Mouse (Mus musculus): Measurements from ENCODE around the gene Cyb5r3.

The Cyb5r3 gene

DNA sequence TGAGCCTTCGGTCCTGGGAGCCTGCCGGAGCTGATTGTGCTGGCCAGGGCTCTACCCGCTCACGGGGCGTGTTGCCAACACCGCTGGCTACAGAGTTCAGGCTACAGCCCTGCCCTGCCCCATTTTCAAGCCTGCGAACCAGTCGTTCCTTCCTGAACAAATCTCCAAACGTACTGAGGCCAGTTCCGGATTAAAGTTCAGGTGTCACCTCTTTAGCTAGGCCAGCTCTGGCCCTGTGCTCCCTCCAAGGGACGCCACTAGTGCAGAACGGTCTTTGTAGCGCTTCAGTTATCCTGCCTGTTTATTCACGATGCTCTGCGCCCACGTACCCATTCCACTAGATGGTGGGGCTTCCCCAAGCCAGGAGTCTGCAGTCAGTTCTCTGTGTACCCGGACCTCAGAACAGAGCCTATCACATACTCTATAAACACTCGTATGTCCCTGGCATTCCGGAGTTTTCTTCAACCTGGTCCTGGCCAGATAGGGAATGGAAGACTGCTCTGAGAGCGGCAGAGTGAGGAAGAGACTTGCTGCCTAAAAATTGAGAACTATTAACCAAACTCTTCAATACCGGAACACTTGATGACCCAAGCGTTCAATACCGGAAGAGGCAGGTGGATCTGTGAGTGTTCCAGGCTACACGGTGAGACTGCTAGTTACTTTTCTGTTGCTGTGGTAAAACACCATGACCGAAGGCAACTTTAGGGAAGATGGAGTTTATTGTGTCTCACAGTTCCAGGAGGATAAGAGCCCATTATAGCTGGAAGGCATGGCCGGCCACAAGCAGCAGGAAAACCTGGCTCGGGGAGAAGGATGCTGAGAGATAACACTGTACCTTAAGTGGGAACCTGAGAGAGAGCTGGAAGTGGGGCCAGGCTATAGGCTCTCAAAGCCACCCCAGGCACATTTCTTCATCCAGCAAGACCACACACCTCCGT lies at the start of gene Cyb5r3:
Cyb5r3 (minus strand) TSS at position 101 of the 938 bp plus-strand sequence.
- DNase-seq (ENCODE audit: low spot score in 2 of 2): no peak

DNA sequence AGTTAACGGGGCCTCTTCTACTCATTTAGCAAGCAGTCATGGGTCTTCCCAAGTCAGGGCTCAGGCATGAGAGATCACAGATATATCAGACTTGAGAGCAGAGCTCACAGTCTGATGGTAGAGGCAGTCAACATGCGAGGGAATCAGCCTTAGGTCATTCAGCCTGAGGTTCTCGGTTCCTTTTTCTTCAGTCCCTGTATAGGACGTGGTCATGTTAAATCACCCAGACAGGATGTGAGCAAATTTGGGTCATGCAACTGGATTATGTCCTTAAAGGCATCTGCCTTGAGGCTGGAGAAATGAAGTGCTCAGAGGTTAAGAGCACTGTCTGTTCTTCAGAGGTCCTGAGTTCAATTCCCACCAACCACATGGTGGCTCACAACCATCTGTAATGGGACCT lies 49.3 kb upstream of the Cyb5r3 start:
- DNase-seq (ENCODE audit: low spot score in 2 of 2): no peak

DNA sequence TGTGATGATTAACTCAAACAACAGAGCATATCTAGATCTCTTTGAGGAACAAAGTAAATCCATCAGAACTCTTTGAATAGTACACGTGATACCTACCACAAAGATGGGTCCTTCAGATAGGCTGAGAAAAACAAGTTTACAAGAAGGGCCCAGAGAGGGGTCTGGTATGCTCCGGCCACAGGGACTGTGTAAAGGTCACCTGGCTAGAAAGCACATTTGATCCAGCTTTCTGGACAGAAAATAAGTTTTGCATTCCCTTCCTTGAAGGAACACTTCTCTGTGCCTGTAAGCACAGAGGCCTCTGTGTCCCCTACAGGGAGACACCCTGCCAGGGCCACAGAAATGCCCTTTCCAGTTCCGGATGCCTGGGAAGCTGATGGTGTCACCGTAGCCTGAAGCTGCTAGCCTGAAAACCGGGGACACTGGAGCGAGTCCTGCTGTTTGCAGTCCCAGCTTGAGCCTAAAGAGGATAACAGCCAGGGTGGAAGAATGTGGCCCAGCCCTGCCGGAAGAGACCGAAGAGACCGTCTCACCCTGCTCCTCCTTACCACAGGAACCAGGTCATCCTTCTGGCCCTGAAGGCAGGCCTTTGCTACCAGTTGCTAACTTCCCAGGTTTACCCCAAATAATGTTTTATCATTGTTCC lies 48.1 kb upstream of the Cyb5r3 start:
- no peak for DNase-seq (ENCODE audit: low spot score in 2 of 2)

DNA sequence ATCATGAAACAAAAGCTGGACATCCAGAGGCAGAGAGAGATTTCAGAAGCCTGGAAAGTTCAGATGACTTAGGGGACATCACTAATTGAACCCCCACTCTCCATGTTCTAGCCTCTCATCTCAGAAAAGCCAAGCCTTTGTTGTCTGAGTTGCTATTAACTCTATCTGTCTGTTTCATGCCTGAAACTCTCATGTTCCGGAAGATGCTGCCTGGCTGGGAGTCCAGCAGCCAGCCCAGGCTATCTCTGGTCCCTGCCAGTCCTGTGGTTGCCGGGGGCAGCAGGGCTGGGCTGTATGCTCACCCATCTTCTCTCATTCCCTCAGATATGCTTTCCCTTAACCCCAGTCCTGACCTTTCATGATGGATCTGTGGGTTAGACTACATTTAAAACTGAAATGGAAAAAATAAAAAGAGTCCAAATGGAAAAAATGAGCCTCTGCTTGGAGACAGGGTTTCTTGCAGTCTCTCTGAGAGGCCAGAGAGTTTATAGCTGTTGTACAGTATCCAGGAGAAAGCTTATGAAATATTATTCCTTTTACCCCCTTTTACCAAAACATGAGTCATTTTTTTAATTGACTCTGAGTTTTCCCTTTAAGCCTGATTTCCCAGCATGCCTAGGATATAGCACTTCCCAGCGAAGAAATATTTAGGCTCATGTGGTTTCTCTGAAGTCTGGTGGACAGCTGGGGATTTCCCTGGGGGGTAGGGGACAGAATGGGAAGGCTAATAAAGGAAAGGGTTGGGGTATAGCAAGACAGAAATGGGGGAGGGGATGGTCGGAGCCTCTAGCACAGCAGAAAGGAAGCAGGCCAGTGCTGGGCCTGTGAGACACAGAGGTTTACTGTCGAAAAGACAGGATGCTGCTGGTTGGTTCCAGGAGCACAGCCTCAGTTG lies 43.2 kb upstream of the Cyb5r3 start:
- DNase-seq (ENCODE audit: low spot score in 2 of 2): no peak

DNA sequence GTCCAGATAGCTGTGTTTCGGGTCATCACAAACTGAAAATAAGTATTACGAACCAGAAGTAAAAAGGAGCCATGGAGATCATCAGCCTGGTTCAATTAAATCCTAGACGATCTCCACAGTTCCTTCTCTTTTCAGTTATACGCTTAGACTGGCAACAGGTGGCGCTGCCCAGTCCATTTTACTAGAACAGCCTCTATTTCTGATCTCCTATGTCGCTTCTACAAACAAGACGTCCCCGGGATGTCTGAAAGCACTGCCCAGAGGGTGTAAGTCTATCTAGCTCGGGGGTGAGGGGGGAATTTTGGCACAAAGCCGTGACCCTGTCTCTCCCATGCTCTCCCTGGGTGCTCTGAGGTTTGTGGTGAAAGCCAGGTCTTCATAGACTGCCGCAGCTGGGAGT lies 37.8 kb upstream of the Cyb5r3 start:
- DNase-seq (ENCODE audit: low spot score in 2 of 2): no peak

DNA sequence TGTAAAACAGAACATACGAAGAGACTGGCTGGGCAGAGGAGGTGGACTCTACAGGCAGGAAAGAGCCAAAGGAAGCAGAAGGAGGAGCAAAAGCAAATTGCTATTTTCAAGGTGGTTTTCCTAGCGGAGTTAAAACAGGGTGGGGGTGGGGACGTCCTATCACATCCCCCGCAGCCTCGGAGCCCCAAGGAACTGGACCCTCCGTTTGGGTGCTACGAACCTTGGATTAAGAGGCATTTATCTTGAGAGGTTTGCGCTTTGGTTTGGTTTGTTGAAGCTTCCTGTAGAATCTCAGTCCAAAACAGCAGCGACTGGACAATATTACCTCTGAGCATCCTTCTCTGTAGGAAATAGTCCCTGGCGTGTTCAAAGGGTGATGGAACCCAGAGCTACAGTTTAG lies 37.3 kb upstream of the Cyb5r3 start:
- DNase-seq (ENCODE audit: low spot score in 2 of 2): no peak

DNA sequence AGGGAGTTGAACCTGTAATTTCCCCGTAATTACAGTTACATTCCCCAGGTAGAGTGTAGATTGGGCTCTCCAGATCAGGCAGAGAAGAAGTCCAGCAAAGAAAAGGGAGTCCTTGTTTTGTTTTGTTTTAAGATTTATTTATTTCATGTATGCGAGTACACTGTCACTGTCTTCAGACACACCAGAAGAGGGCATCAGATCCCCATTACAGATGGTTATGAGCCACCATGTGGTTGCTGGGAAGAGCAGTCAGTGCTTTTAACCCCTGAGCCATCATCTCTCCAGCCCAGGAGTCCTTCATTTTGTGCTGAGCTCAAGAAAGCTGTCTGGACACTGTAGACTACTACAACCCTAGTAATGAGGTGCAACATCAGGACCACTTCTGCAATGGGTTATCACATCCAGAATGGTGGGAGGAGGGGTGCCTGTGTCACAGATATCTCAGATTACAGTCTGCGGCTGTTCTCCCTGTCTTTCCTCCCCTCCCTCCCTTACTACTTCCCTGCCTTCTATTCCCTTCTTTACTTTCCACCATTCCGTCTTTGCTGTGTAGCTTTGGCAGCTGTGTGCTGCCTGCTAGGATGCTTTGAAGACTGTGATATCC lies 36.8 kb upstream of the Cyb5r3 start:
- DNase-seq (ENCODE audit: low spot score in 2 of 2): no peak

DNA sequence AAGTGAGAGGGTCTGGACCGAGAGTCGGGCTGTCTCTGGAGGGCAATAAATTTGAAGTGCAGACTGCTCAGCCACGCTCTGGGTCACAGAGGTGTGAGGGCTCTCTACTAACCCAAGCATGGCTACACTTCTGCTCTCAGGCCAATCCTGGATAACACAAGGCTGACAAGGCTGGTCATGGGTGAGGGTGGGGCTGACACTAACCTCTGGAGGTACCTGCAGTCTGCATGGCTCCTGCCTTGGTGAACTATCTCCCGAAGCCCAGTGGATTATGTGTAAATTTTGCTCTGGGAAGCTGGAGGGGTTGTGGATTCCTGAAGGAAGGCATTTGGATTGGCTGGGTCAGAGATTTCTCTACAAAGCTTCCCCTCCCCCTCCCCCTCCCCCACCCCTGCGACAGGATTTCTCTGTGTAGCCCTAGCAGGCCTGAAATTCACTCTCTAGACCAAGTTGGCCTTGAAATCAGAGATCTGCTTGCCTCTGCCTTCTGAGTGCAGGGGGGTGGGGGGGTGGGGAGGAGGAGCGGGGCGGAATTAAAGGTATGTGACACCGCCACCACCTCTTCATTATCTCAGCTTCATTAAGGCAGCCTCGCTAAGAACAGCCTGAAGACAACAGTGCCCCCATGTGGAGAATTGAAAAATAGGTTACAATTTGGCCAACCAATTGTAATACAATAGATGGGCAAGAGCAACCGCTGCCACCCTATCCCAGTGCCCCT lies 32.5 kb upstream of the Cyb5r3 start:
- DNase-seq (ENCODE audit: low spot score in 2 of 2): no peak

DNA sequence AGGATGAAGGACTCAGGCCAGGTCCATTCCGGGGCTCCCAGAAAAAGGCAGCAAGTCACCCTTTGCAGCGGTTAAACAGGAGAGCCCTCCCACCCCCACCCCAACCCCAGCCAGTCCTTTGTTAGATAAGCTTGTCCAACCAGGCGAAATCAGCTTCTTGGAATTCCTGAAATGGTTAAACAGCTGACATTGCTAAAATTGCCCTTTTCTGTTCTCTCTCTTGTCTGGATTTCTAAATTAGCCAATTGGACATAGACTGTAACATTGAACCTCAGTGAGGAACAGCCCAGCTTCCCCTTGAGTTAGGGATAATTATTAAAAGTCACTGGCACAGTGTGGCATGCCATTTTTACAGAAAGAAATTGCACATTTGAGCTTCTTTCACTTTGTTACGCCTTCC lies 30.0 kb upstream of the Cyb5r3 start:
- DNase-seq (ENCODE audit: low spot score in 2 of 2): no peak

DNA sequence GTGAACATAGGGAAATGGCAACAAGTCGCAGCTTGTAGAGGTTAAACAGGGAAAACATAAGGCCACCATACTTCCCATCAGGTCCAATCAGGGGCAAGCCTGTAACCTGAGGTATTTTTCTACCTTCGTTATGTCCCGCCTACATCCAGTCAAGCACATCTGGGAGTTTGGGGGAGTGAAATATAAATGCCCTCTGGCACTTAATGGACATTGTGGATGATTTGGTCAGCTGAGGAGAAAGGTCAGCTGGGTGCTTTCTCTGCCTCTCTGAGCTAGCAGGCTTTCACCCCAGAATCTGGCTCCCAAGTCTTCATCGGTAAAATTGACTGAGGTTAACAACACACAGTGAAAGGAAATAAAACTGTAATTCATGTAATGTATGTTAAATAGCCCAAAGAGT lies 21.0 kb upstream of the Cyb5r3 start:
- DNase-seq (ENCODE audit: low spot score in 2 of 2): no peak

DNA sequence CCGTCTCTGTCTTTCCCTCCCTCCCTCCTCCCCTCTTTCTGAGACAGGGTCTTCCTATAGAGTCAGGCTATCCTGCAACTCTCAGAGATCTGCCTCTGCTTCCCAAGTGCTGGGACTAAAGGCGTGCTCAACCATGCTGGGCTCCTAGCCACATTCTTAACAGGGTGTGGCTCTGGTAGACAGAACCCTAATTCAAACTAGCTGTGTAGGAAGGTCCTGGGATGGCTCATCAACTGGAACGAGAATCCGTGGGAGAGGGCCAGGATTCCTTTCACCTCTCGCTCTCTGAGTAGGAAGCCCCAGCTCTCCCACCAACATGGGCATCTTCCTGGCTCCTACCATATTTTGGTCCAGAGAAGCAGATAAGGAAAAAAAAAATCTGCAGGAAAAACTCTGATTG lies 10.0 kb upstream of the Cyb5r3 start:
- no peak for DNase-seq (ENCODE audit: low spot score in 2 of 2)

DNA sequence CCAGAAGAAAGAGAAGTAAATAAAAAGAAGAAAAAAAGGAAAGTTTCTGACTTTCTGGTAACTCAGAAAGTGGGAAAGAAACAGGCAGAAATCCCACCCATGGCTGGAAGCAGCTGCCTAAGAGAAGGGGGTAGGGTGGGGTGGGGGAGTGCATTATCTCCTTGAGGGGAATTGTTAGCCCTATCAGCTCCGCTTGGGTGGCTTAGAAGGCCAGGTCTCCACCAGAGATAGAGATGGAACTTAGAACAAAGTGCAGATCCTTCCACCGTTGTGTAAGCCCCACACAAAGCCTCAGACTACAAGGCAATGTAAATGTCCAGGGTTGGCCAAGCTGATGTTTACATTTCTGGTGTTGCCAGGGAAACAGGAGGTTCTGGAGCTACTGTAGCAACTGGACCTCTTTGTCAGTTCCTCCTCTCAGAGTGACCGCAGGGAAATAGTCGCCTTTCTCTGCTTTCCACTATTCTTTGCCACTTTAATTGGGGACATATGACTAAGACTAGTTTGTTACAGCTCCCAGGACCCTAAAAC lies 9.5 kb upstream of the Cyb5r3 start:
- no peak for DNase-seq (ENCODE audit: low spot score in 2 of 2)

DNA sequence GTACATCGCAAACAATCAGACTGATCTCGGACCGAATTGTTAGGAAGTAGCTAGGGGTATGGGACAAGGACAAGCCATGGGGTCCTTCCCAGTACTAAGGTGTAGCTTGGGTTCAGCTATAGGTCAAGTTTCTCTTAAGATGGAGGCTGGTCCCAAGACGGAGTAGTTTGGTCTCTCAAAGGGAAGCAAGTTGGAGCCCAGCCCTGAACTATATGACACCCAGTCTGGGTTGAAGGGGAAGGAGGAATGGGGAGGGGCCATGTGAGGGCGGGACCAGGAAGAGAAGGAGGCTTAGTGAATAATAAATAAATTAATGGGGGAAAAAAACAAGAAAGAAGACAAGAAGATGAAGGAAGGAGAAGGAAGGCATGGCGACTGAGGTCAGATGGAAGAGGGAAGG lies 7.6 kb upstream of the Cyb5r3 start:
- DNase-seq (ENCODE audit: low spot score in 2 of 2): no peak

DNA sequence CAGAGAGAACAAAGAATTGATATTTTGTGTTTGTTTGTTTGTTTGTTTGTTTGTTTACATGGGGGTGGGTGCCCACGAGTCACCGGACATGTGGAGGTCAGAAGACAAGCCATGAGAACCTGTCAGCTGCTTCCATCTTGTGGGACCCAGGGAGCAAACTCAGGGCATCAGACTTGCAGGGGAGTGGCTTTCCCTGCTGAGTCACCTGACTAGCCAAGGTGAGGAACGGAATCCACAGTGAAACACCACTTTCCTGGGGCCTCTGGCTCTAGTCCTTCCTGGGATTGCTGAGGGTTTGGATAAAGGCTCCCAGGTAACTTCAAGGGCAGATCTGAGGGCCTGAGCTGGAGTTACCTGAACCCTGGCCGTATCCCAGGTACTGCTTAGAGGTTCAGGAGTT lies 4.3 kb upstream of the Cyb5r3 start:
- no peak for DNase-seq (ENCODE audit: low spot score in 2 of 2)

DNA sequence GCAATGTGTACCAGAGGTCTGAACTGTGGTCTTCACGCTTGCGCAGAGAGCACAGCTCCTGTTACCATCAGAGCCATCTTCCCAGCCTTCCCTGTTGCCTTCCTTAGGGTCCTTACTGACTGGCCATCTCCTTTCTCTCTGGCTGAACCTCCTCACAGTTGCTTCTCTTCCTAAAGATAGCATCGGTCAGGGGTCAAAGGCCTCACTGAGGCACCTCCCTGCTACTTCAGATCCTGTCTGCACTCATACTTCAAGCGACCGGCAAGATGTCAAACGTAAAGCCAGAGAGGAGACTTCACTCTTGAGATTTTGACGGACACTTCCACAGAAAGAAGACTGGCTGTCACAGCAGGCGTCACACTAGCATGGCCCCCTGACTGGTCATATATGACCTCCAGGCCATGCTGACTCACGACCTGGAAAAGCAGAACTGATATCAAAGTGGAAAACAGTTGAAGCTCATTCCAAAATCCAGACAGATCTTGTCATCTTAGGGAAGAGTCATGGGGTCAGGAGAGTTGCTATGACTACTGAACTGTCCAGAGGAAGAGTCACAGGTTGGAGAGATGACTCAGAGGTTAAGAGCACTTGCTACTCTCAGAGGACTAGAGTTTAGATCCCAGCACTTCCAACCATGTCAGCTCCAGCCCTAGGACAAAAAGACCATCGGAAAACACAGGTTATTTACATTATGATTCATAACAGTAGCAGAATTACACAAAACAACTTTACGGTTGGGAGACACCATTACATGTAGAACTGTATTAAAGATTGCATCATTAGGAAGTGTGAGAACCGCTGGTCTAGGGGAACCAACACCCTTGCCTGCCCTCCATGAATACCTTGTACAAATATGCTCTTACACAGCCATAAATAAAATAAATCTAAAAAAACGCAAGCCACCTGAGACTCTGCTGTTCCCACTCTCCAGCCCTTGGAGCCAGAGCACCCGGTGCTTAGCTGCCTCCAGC lies 1.8 kb upstream of the Cyb5r3 start:
- no peak for DNase-seq (ENCODE audit: low spot score in 2 of 2)

DNA sequence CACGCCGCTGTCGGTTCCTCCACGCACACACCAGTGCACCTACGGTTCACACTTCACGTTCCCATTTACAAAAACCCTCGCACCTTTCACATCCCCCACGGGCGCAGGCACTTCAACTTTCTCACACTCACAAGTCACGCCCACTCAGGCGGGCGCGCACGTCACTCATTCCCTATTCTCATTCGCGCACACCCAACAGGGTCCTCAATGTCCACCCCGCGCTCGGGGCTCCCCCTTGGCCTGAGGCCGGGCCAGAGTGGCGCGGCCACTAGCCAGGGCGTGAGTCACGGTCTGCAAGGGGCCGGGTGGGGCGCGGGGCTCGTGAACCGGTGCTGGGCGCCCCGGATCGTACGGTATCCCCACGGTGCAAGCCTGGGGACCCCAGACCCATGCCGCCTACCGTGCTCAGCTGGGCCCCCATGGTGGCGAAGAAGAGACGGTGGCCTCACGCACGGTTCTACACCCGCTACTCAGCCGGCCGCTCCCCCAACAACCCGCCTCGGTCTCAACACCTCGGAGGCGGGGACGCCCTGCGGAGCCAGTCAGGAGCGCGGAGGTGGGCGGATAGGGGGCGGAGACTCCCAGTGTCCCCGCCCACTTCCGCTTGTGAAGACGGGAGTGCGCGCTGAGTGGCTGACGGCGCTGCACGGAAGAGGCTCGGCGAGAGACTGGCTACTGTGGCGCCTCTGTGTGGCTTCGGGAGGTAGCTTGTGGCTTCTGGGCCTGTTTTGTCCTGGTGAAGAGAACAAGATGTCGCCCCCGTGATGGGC lies 495 bp downstream of the Cyb5r3 start:
- peak; percentile 91 to 94 for DNase-seq (ENCODE audit: low spot score in 2 of 2)

DNA sequence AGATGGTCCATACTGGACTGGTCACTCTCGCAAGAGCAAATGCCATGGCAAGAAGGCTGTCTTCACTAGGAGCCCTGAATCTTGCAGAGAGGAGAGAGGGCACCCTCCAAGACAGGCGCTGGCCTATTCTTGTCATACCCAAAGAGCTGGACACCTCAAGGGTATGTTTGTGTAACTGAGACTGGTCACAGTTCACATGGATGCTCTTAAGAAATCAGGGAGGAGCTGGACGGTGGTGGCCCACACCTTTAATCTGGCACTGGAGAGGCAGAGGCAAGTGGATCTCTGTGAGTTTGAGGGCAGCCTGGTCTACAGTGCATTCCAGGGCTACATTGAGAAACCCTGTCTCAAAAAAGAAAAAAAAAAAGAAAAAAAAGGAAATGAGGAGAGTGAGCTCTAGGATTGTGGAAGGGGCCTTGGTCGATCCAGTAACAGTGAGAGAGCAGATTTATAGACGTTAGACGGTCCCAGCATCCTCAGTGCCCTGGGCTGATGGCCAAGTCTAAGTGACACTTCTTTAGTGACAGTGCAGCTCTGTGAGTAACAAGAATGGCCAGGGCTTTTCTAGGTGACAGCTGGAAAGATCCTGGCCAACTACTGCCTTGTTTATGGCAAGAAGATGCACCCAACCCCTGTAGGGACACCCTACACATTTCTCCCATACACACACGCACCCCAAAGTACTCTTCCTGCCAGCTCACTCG lies 1.3 kb downstream of the Cyb5r3 start:
- DNase-seq (ENCODE audit: low spot score in 2 of 2): no peak

Data from urinary bladder, adult 18-20 months (tissue).